Mouse (Mus musculus): ENCODE results near the gene Tsku.
A peak's percentile ranks its signal among the peaks of the same experiment; 100 is the strongest.

Tsku gene

GRCm38 (mm10) chr7:98358016-98358415 is 3.1 kb downstream of the Tsku start:
- DNase-seq = no peak

GRCm38 (mm10) chr7:98357324-98357723 is 3.8 kb downstream of the Tsku start:
- DNase-seq = no peak

- DNase-seq = no peak
These were observed 6.2 kb downstream of the Tsku start for GRCm38 (mm10) chr7:98354921-98355310.

GRCm38 (mm10) chr7:98354160-98354920 is 6.8 kb downstream of the Tsku start:
- peak; percentile 60 for DNase-seq

GRCm38 (mm10) chr7:98353616-98354015 is 7.5 kb downstream of the Tsku start:
- DNase-seq = no peak

- no peak for DNase-seq
These were observed 9.6 kb downstream of the Tsku start for GRCm38 (mm10) chr7:98351523-98351922.

GRCm38 (mm10) chr7:98349821-98350220 is 11.3 kb downstream of the Tsku start:
- no peak for DNase-seq

GRCm38 (mm10) chr7:98349096-98349495 is 12.0 kb downstream of the Tsku start:
- DNase-seq = peak; percentile 81

GRCm38 (mm10) chr7:98348043-98348442 is 13.1 kb downstream of the Tsku start:
- DNase-seq = peak; percentile 76

- no peak for DNase-seq
These were observed 13.7 kb downstream of the Tsku start for GRCm38 (mm10) chr7:98347471-98347870.

- DNase-seq = no peak
These were observed 16.1 kb downstream of the Tsku start for GRCm38 (mm10) chr7:98345036-98345435.

- peak; percentile 30 for DNase-seq
These were observed 16.8 kb downstream of the Tsku start for GRCm38 (mm10) chr7:98344361-98344760.

- DNase-seq = no peak
These were observed 18.9 kb downstream of the Tsku start for GRCm38 (mm10) chr7:98342249-98342648.

- DNase-seq = peak; percentile 93
These were observed 19.7 kb downstream of the Tsku start for GRCm38 (mm10) chr7:98341475-98341874.

- no peak for DNase-seq
These were observed 20.8 kb downstream of the Tsku start for GRCm38 (mm10) chr7:98340343-98340742.

- no peak for DNase-seq
These were observed 27.1 kb downstream of the Tsku start for GRCm38 (mm10) chr7:98333987-98334386.

GRCm38 (mm10) chr7:98333507-98333906 is 27.6 kb downstream of the Tsku start:
- no peak for DNase-seq

- no peak for DNase-seq
These were observed 28.3 kb downstream of the Tsku start for GRCm38 (mm10) chr7:98332678-98333397.

- no peak for DNase-seq
These were observed 29.2 kb downstream of the Tsku start for GRCm38 (mm10) chr7:98331932-98332331.

- DNase-seq = no peak
These were observed 30.6 kb downstream of the Tsku start for GRCm38 (mm10) chr7:98330375-98331002.

- DNase-seq = no peak
These were observed 31.3 kb downstream of the Tsku start for GRCm38 (mm10) chr7:98329651-98330374.

- no peak for DNase-seq
These were observed 32.8 kb downstream of the Tsku start for GRCm38 (mm10) chr7:98328311-98328710.

- DNase-seq = no peak
These were observed 35.1 kb downstream of the Tsku start for GRCm38 (mm10) chr7:98326051-98326450.
